Mouse (Mus musculus): Measurements from ENCODE around the gene Ang4. TPM values are rescaled to one million over a fixed set of nuclear protein-coding genes. Genes with fewer than 3 reads are reported as not detected.

The Ang4 gene
- total RNA-seq (2012; rRNA removed): not detected in 2 replicates

DNA sequence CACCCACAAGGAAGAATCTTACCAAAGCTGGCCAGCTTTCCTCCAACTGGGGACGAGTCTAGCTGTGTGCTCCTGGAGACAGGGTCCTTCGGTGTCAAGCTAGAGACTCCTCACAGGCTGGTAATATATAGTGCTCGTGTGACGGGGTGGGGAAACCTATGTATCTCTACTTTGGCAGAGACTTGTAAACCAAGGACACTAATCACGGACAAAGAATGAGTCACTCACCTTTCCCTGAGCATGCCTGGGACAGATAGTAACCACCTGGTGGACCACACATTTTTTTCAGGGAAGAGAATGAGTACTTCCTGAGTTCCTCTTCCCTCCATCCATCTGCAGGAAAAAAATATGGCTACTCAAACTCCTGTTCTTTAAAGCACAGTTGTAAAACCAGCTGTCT, at the start of gene Ang4:
Ang4 (minus strand) TSS at position 101 of the 400 bp plus-strand sequence.
- H3K4me3 ChIP-seq (ENCODE audit: insufficient read depth in 1 of 2, low read depth in 1 of 2, low read length in 2 of 2, poor library complexity in 1 of 2, severe bottlenecking in 1 of 2): no peak within 1 kb of the TSS
- H3K27ac ChIP-seq (ENCODE audit: insufficient read depth, low read depth, low read length, poor library complexity, severe bottlenecking): no peak within 1 kb of the TSS
- no peaks in the 10 kb centered on the region for H3K4me1 ChIP-seq (ENCODE audit: control insufficient read depth in 2 of 2, insufficient read depth in 2 of 2, low read length in 2 of 2, poor library complexity in 1 of 2)
- no peak within 1 kb of the TSS for H3K9ac ChIP-seq (ENCODE audit: insufficient read depth, low read depth, low read length, poor library complexity, severe bottlenecking)
- H3K36me3 ChIP-seq (ENCODE audit: control insufficient read depth, insufficient read depth, low read length, poor library complexity, severe bottlenecking): no peaks in the 10 kb centered on the region
- H3K9me3 ChIP-seq (ENCODE audit: control insufficient read depth, insufficient read depth, low read depth, low read length): no peaks in the 10 kb centered on the region
- no peak for DNase-seq (ENCODE audit: low read depth, low spot score)
- in situ Hi-C loops (cut with MboI; ENCODE audit: low sequenced_read_pairs in 2 of 2, unreplicated experiment in 2 of 2): loop anchor here (10.0 to 25.0 kb wide), 2 partner anchors 679 to 686 kb away; partner anchors contain the start of genes Ang (in 2 of the 2) and Rnase4 (in 2 of the 2)
- TF ChIP-seq HCFC1 (IDR thresholded peaks at IDR 0.05; ENCODE audit: borderline replicate concordance, insufficient read depth, low read length): no peak
- TF ChIP-seq MAFK (IDR thresholded peaks at IDR 0.05; ENCODE audit: insufficient read depth, low read depth, low read length): no peak
- TF ChIP-seq ZNF384 (IDR thresholded peaks at IDR 0.05; ENCODE audit: low read depth, low read length): no peak
- no peak for TF ChIP-seq CHD2 (IDR thresholded peaks at IDR 0.05; ENCODE audit: low read depth, low read length)
- TF ChIP-seq ZC3H11A (IDR thresholded peaks at IDR 0.05; ENCODE audit: borderline replicate concordance, low read depth, low read length): no peak

DNA sequence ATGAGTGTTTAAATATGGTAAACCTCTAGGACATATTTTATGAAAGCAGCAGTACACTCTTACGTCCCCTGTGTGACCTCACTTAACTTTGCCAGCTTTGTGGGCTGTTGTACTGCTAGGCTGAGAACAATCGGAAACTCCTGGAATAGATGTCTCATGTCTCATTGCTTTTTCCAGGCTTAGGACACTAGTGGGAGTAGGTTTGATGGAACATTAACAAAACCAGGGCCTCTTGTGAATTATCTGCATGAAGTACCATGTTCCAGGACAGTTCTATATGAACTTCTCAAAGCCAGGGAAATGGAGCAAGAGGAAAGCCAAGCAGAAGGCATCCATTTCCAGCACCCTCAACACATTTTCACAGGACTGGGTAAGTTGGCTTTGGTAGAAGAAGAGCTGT, 26.4 kb upstream of the Ang4 start, which contains the start of gene AY358078:
AY358078 (plus strand) TSS at position 301 of the 400 bp plus-strand sequence.
- Histone ChIP-seq H3K36me3 (ENCODE audit: control insufficient read depth, insufficient read depth, low read length, poor library complexity, severe bottlenecking) (no peaks in the 10 kb centered on the region), H3K27ac (ENCODE audit: insufficient read depth, low read depth, low read length, poor library complexity, severe bottlenecking) (no peak within 1 kb of the TSS), H3K9me3 (ENCODE audit: control insufficient read depth, insufficient read depth, low read depth, low read length) (no peaks in the 10 kb centered on the region), H3K9ac (ENCODE audit: insufficient read depth, low read depth, low read length, poor library complexity, severe bottlenecking) (no peak within 1 kb of the TSS), H3K4me1 (ENCODE audit: control insufficient read depth in 2 of 2, insufficient read depth in 2 of 2, low read length in 2 of 2, poor library complexity in 1 of 2) (no peaks in the 10 kb centered on the region), H3K4me3 (ENCODE audit: insufficient read depth in 1 of 2, low read depth in 1 of 2, low read length in 2 of 2, poor library complexity in 1 of 2, severe bottlenecking in 1 of 2) (no peak within 1 kb of the TSS)
- TF ChIP-seq MAFK (IDR thresholded peaks at IDR 0.05; ENCODE audit: insufficient read depth, low read depth, low read length) (no peak), HCFC1 (IDR thresholded peaks at IDR 0.05; ENCODE audit: borderline replicate concordance, insufficient read depth, low read length) (no peak), CHD2 (IDR thresholded peaks at IDR 0.05; ENCODE audit: low read depth, low read length) (no peak), ZC3H11A (IDR thresholded peaks at IDR 0.05; ENCODE audit: borderline replicate concordance, low read depth, low read length) (no peak), ZNF384 (IDR thresholded peaks at IDR 0.05; ENCODE audit: low read depth, low read length) (no peak)
- no peak for DNase-seq (ENCODE audit: low read depth, low spot score)
- in situ Hi-C loops (cut with MboI; ENCODE audit: low sequenced_read_pairs in 2 of 2, unreplicated experiment in 2 of 2): no loop called here

DNA sequence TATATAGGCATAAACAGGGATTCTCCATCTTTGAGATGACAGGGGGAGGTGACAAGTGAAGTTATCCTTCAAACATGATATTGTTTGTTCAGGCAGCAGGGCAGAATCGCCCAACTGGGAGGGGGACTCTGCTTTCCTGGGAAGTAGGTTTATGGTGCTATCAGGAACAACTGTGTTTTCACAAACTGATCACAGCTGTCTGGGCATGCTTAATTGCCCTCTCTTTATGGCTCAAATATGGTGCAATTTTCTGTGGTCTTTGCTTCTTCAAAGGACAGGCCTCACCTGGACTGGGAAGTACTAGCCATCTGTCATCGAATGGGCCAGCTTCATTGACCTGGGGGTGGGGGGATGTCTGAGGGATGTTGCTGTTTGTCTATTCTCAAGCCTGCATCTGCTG, 20.7 kb upstream of the Ang4 start:
- no peaks in the 10 kb centered on the region for H3K9me3 ChIP-seq (ENCODE audit: control insufficient read depth, insufficient read depth, low read depth, low read length)
- no peak overlapping the region for H3K4me3 ChIP-seq (ENCODE audit: insufficient read depth in 1 of 2, low read depth in 1 of 2, low read length in 2 of 2, poor library complexity in 1 of 2, severe bottlenecking in 1 of 2)
- in situ Hi-C loops (cut with MboI; ENCODE audit: low sequenced_read_pairs in 2 of 2, unreplicated experiment in 2 of 2): no loop called here
- no peak overlapping the region for H3K9ac ChIP-seq (ENCODE audit: insufficient read depth, low read depth, low read length, poor library complexity, severe bottlenecking)
- H3K4me1 ChIP-seq (ENCODE audit: control insufficient read depth in 2 of 2, insufficient read depth in 2 of 2, low read length in 2 of 2, poor library complexity in 1 of 2): no peaks in the 10 kb centered on the region
- H3K36me3 ChIP-seq (ENCODE audit: control insufficient read depth, insufficient read depth, low read length, poor library complexity, severe bottlenecking): no peaks in the 10 kb centered on the region
- DNase-seq (ENCODE audit: low read depth, low spot score): no peak
- TF ChIP-seq CHD2 (IDR thresholded peaks at IDR 0.05; ENCODE audit: low read depth, low read length): no peak
- TF ChIP-seq MAFK (IDR thresholded peaks at IDR 0.05; ENCODE audit: insufficient read depth, low read depth, low read length): no peak
- no peak for TF ChIP-seq ZC3H11A (IDR thresholded peaks at IDR 0.05; ENCODE audit: borderline replicate concordance, low read depth, low read length)
- TF ChIP-seq ZNF384 (IDR thresholded peaks at IDR 0.05; ENCODE audit: low read depth, low read length): no peak
- TF ChIP-seq HCFC1 (IDR thresholded peaks at IDR 0.05; ENCODE audit: borderline replicate concordance, insufficient read depth, low read length): no peak
- no peak overlapping the region for H3K27ac ChIP-seq (ENCODE audit: insufficient read depth, low read depth, low read length, poor library complexity, severe bottlenecking)

DNA sequence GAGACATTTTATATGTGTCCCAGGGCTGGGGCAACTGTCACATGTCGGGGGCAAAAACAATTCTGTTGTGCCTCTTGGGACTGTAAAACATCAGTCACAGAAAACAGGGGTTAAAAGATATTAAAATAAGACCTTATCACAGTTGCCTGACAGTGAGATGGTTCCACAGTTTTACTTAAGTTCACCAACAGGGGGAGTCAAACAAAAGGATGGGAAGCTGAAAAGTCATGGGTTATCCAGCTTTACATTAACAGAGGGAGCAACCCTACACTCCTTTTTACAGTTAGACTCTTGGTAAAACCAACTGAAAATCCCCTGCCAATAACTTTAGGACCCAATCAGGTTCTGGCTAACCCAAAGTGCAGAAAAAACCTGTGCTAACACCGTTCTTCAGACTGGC, 15.8 kb upstream of the Ang4 start:
- H3K9me3 ChIP-seq (ENCODE audit: control insufficient read depth, insufficient read depth, low read depth, low read length): no peaks in the 10 kb centered on the region
- no peak for TF ChIP-seq CHD2 (IDR thresholded peaks at IDR 0.05; ENCODE audit: low read depth, low read length)
- no peak for TF ChIP-seq MAFK (IDR thresholded peaks at IDR 0.05; ENCODE audit: insufficient read depth, low read depth, low read length)
- TF ChIP-seq ZC3H11A (IDR thresholded peaks at IDR 0.05; ENCODE audit: borderline replicate concordance, low read depth, low read length): no peak
- TF ChIP-seq HCFC1 (IDR thresholded peaks at IDR 0.05; ENCODE audit: borderline replicate concordance, insufficient read depth, low read length): no peak
- no peak for TF ChIP-seq ZNF384 (IDR thresholded peaks at IDR 0.05; ENCODE audit: low read depth, low read length)
- in situ Hi-C loops (cut with MboI; ENCODE audit: low sequenced_read_pairs in 2 of 2, unreplicated experiment in 2 of 2): no loop called here
- DNase-seq (ENCODE audit: low read depth, low spot score): peak; percentile 26
- H3K27ac ChIP-seq (ENCODE audit: insufficient read depth, low read depth, low read length, poor library complexity, severe bottlenecking): no peak overlapping the region
- H3K9ac ChIP-seq (ENCODE audit: insufficient read depth, low read depth, low read length, poor library complexity, severe bottlenecking): no peak overlapping the region
- no peaks in the 10 kb centered on the region for H3K4me1 ChIP-seq (ENCODE audit: control insufficient read depth in 2 of 2, insufficient read depth in 2 of 2, low read length in 2 of 2, poor library complexity in 1 of 2)
- no peaks in the 10 kb centered on the region for H3K36me3 ChIP-seq (ENCODE audit: control insufficient read depth, insufficient read depth, low read length, poor library complexity, severe bottlenecking)
- no peak overlapping the region for H3K4me3 ChIP-seq (ENCODE audit: insufficient read depth in 1 of 2, low read depth in 1 of 2, low read length in 2 of 2, poor library complexity in 1 of 2, severe bottlenecking in 1 of 2)

DNA sequence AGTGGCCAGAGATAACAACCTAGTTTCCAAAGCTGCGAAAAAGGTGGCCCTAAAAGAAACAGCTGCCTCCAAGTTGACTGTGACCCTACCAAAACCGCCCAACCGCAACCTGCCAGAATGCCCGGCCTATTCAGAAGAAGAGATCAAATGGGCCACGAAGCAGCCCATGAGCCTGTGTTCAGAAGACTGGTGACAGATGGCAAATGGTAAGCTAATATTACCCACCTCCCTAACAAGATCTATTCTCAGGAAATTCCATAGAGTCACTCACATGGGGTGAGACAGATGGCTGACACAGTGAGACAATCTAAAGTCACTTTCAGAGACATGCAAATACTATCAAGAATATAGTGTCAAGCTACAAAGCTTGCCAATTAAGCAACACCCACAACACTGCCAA, 13.7 kb upstream of the Ang4 start:
- no peak for TF ChIP-seq MAFK (IDR thresholded peaks at IDR 0.05; ENCODE audit: insufficient read depth, low read depth, low read length)
- no peak for TF ChIP-seq HCFC1 (IDR thresholded peaks at IDR 0.05; ENCODE audit: borderline replicate concordance, insufficient read depth, low read length)
- no peak for TF ChIP-seq CHD2 (IDR thresholded peaks at IDR 0.05; ENCODE audit: low read depth, low read length)
- no peak for TF ChIP-seq ZC3H11A (IDR thresholded peaks at IDR 0.05; ENCODE audit: borderline replicate concordance, low read depth, low read length)
- no peak for TF ChIP-seq ZNF384 (IDR thresholded peaks at IDR 0.05; ENCODE audit: low read depth, low read length)
- in situ Hi-C loops (cut with MboI; ENCODE audit: low sequenced_read_pairs in 2 of 2, unreplicated experiment in 2 of 2): no loop called here
- no peaks in the 10 kb centered on the region for H3K9me3 ChIP-seq (ENCODE audit: control insufficient read depth, insufficient read depth, low read depth, low read length)
- no peak for DNase-seq (ENCODE audit: low read depth, low spot score)
- H3K27ac ChIP-seq (ENCODE audit: insufficient read depth, low read depth, low read length, poor library complexity, severe bottlenecking): no peak overlapping the region
- H3K36me3 ChIP-seq (ENCODE audit: control insufficient read depth, insufficient read depth, low read length, poor library complexity, severe bottlenecking): no peaks in the 10 kb centered on the region
- H3K4me3 ChIP-seq (ENCODE audit: insufficient read depth in 1 of 2, low read depth in 1 of 2, low read length in 2 of 2, poor library complexity in 1 of 2, severe bottlenecking in 1 of 2): no peak overlapping the region
- H3K9ac ChIP-seq (ENCODE audit: insufficient read depth, low read depth, low read length, poor library complexity, severe bottlenecking): no peak overlapping the region
- no peaks in the 10 kb centered on the region for H3K4me1 ChIP-seq (ENCODE audit: control insufficient read depth in 2 of 2, insufficient read depth in 2 of 2, low read length in 2 of 2, poor library complexity in 1 of 2)

Measured in ES-E14 (cell line).